Mouse (Mus musculus): Measurements from ENCODE around the gene Slc22a15. TPM values are rescaled to one million over a fixed set of nuclear protein-coding genes. Genes with fewer than 3 reads are reported as not detected.
A peak's percentile ranks its signal among the peaks of the same experiment; 100 is the strongest.

Slc22a15 gene
- polyA plus RNA-seq, 1 experiment from 2014 or later, result 4.8 TPM

- Histone ChIP-seq H3K27me3 (no peaks in the 10 kb centered on the region), H3K27ac (no peak overlapping the region), H3K9me3 (replicated peaks) (no peaks in the 10 kb centered on the region), H3K4me2 (no peak overlapping the region), H3K36me3 (ENCODE audit: poor library complexity, severe bottlenecking) (no peaks in the 10 kb centered on the region), H3K9ac (no peak overlapping the region), H3K4me1 (no peaks in the 10 kb centered on the region), H3K4me3 (no peak overlapping the region)
- 75% methylated on average over 1 of the region's 1 CpGs for WGBS
- ATAC-seq, result no peak
These were observed 70.2 kb downstream of the Slc22a15 start for GRCm38 (mm10) chr3:101854075-101854474.

- Histone ChIP-seq H3K9ac (no peak overlapping the region), H3K36me3 (ENCODE audit: poor library complexity, severe bottlenecking) (no peaks in the 10 kb centered on the region), H3K4me1 (no peaks in the 10 kb centered on the region), H3K4me3 (no peak overlapping the region), H3K27me3 (no peaks in the 10 kb centered on the region), H3K27ac (no peak overlapping the region), H3K4me2 (no peak overlapping the region), H3K9me3 (replicated peaks) (no peaks in the 10 kb centered on the region)
- 88% methylated on average over 6 of the region's 6 CpGs for WGBS
- ATAC-seq, result no peak
These were observed 72.9 kb downstream of the Slc22a15 start for GRCm38 (mm10) chr3:101851363-101851762.

- WGBS, result 75% methylated on average over 5 of the region's 5 CpGs
- Histone ChIP-seq H3K27me3 (no peaks in the 10 kb centered on the region), H3K4me1 (no peaks in the 10 kb centered on the region), H3K36me3 (ENCODE audit: poor library complexity, severe bottlenecking) (no peaks in the 10 kb centered on the region), H3K27ac (no peak within 1 kb of the TSS), H3K4me3 (no peak within 1 kb of the TSS), H3K4me2 (no peak within 1 kb of the TSS), H3K9me3 (replicated peaks) (no peaks in the 10 kb centered on the region), H3K9ac (no peak within 1 kb of the TSS)
- ATAC-seq, result no peak
These were observed 75.4 kb downstream of the Slc22a15 start, which contains the start of gene Mab21l3 for GRCm38 (mm10) chr3:101848816-101849215. Mab21l3 (minus strand) TSS chr3:101848959.

- H3K27ac ChIP-seq, result no peak overlapping the region
- 69% methylated on average over 4 of the region's 4 CpGs for WGBS
- no peak overlapping the region for H3K9ac ChIP-seq
- no peaks in the 10 kb centered on the region for H3K36me3 ChIP-seq (ENCODE audit: poor library complexity, severe bottlenecking)
- no peaks in the 10 kb centered on the region for H3K4me1 ChIP-seq
- H3K4me2 ChIP-seq, result no peak overlapping the region
- no peak for ATAC-seq
- H3K27me3 ChIP-seq, result no peaks in the 10 kb centered on the region
- no peaks in the 10 kb centered on the region for H3K9me3 ChIP-seq (replicated peaks)
- H3K4me3 ChIP-seq, result no peak overlapping the region
These were observed 78.2 kb downstream of the Slc22a15 start for GRCm38 (mm10) chr3:101846096-101846495.

GRCm38 (mm10) chr3:101842372-101843094 is 81.7 kb downstream of the Slc22a15 start:
- Histone ChIP-seq H3K4me1 (no peaks in the 10 kb centered on the region), H3K4me3 (no peak overlapping the region), H3K27me3 (no peaks in the 10 kb centered on the region), H3K4me2 (no peak overlapping the region), H3K27ac (no peak overlapping the region), H3K36me3 (ENCODE audit: poor library complexity, severe bottlenecking) (no peaks in the 10 kb centered on the region), H3K9ac (no peak overlapping the region), H3K9me3 (replicated peaks) (no peaks in the 10 kb centered on the region)
- WGBS, result 69% methylated on average over 7 of the region's 7 CpGs
- no peak for ATAC-seq

- no peak overlapping the region for H3K4me3 ChIP-seq
- H3K4me2 ChIP-seq, result no peak overlapping the region
- no peak overlapping the region for H3K27ac ChIP-seq
- H3K4me1 ChIP-seq, result peaks cover 12% of the 10 kb centered on the region
- H3K27me3 ChIP-seq, result no peaks in the 10 kb centered on the region
- H3K9ac ChIP-seq, result no peak overlapping the region
- no peak for ATAC-seq
- H3K36me3 ChIP-seq (ENCODE audit: poor library complexity, severe bottlenecking), result no peaks in the 10 kb centered on the region
- WGBS, result 87% methylated on average over 9 of the region's 9 CpGs
- H3K9me3 ChIP-seq (replicated peaks), result no peaks in the 10 kb centered on the region
These were observed 84.9 kb downstream of the Slc22a15 start for GRCm38 (mm10) chr3:101839327-101839726.

- ATAC-seq, result no peak
- Histone ChIP-seq H3K36me3 (ENCODE audit: poor library complexity, severe bottlenecking) (no peaks in the 10 kb centered on the region), H3K4me3 (no peak overlapping the region), H3K4me2 (no peak overlapping the region), H3K9ac (no peak overlapping the region), H3K27me3 (no peaks in the 10 kb centered on the region), H3K4me1 (peaks cover 12% of the 10 kb centered on the region), H3K27ac (no peak overlapping the region), H3K9me3 (replicated peaks) (no peaks in the 10 kb centered on the region)
- 88% methylated on average over 3 of the region's 3 CpGs for WGBS
These were observed 87.3 kb downstream of the Slc22a15 start for GRCm38 (mm10) chr3:101836971-101837370.

GRCm38 (mm10) chr3:101836532-101836931 is 87.7 kb downstream of the Slc22a15 start:
- Histone ChIP-seq H3K9me3 (replicated peaks) (no peaks in the 10 kb centered on the region), H3K36me3 (ENCODE audit: poor library complexity, severe bottlenecking) (no peaks in the 10 kb centered on the region), H3K4me2 (peak overlapping the region; percentile 44), H3K4me1 (peaks cover 12% of the 10 kb centered on the region), H3K27me3 (no peaks in the 10 kb centered on the region), H3K4me3 (no peak overlapping the region), H3K9ac (0 out of 2 replicates have a peak overlapping the region, but pooled peaks have one; percentile 28), H3K27ac (no peak overlapping the region)
- 69% methylated on average over 5 of the region's 5 CpGs for WGBS
- peak; percentile 5; the same call in 1 of the 2 replicates for ATAC-seq

GRCm38 (mm10) chr3:101836045-101836444 is 88.2 kb downstream of the Slc22a15 start:
- Histone ChIP-seq H3K9ac (0 out of 2 replicates have a peak overlapping the region, but pooled peaks have one; percentile 28), H3K27ac (no peak overlapping the region), H3K36me3 (ENCODE audit: poor library complexity, severe bottlenecking) (no peaks in the 10 kb centered on the region), H3K9me3 (replicated peaks) (no peaks in the 10 kb centered on the region), H3K27me3 (no peaks in the 10 kb centered on the region), H3K4me3 (no peak overlapping the region), H3K4me2 (peak overlapping the region; percentile 44), H3K4me1 (peaks cover 12% of the 10 kb centered on the region)
- ATAC-seq, result peak; percentile 97
- WGBS, result 1% methylated on average over 8 of the region's 8 CpGs

- no peaks in the 10 kb centered on the region for H3K9me3 ChIP-seq (replicated peaks)
- no peak overlapping the region for H3K27ac ChIP-seq
- H3K4me3 ChIP-seq, result no peak overlapping the region
- ATAC-seq, result no peak
- 33% methylated on average over 10 of the region's 10 CpGs for WGBS
- no peak overlapping the region for H3K4me2 ChIP-seq
- no peaks in the 10 kb centered on the region for H3K27me3 ChIP-seq
- peaks cover 11% of the 10 kb centered on the region for H3K4me1 ChIP-seq
- H3K9ac ChIP-seq, result no peak overlapping the region
- H3K36me3 ChIP-seq (ENCODE audit: poor library complexity, severe bottlenecking), result no peaks in the 10 kb centered on the region
These were observed 92.9 kb downstream of the Slc22a15 start for GRCm38 (mm10) chr3:101831189-101831858.

- Histone ChIP-seq H3K9ac (no peak overlapping the region), H3K27me3 (no peaks in the 10 kb centered on the region), H3K4me1 (no peaks in the 10 kb centered on the region), H3K4me2 (no peak overlapping the region), H3K36me3 (ENCODE audit: poor library complexity, severe bottlenecking) (no peaks in the 10 kb centered on the region), H3K27ac (no peak overlapping the region), H3K9me3 (replicated peaks) (no peaks in the 10 kb centered on the region), H3K4me3 (no peak overlapping the region)
- no peak for ATAC-seq
- 78% methylated on average over 10 of the region's 10 CpGs for WGBS
These were observed 94.2 kb downstream of the Slc22a15 start for GRCm38 (mm10) chr3:101829881-101830616.

- Histone ChIP-seq H3K36me3 (ENCODE audit: poor library complexity, severe bottlenecking) (no peaks in the 10 kb centered on the region), H3K4me2 (no peak overlapping the region), H3K4me3 (no peak overlapping the region), H3K9ac (no peak overlapping the region), H3K27me3 (no peaks in the 10 kb centered on the region), H3K9me3 (replicated peaks) (no peaks in the 10 kb centered on the region), H3K27ac (no peak overlapping the region), H3K4me1 (no peaks in the 10 kb centered on the region)
- WGBS, result 28% methylated on average over 3 of the region's 3 CpGs
- no peak for ATAC-seq
These were observed 95.7 kb downstream of the Slc22a15 start for GRCm38 (mm10) chr3:101828595-101828994.

All from forebrain, embryonic 13.5 days (tissue).